Mouse (Mus musculus): ENCODE measurements around the gene Usp42.

- TF ChIP-seq POLR2A (IDR thresholded peaks at IDR 0.05; ENCODE audit: low read depth, low read length): no peak
- TF ChIP-seq CTCF (IDR thresholded peaks at IDR 0.05; ENCODE audit: extremely low read depth, insufficient read depth, insufficient read length, insufficient replicate concordance): no peak
These were observed 62.2 kb downstream of the Usp42 start for GRCm38 (mm10) chr5:143669839-143670238.

Measured in spleen, adult 2 months (tissue).